Mouse (Mus musculus) left cerebral cortex, postnatal 36 days (tissue): ENCODE measurements around the gene Bap1. TPM values are rescaled to one million over a fixed set of nuclear protein-coding genes. Genes with fewer than 3 reads are reported as not detected.

Experiments
- DNase-seq, 2 experiments: peaks; one replicate each; pipeline ENCODE4 v3.0.0; 2021 to 2022; ENCODE audit warnings: low spot score in 2 of 2, mixed read lengths in 1 of 2
- intact Hi-C: fragments of 180-260 bp; cut with DNase I; formaldehyde crosslinking; loops from one replicate; pipeline ENCODE4 v1.15.1; 2025
- total RNA-seq, 2 experiments: library from RNA; stranded (reverse); gene quantifications; 2 replicates each; pipeline ENCODE4 v1.2.3; 2021

The Bap1 gene
- total RNA-seq, 2 experiments from 2014 or later = 144 to 148 TPM

- intact Hi-C loops = no loop called here
- DNase-seq = no peak
These were observed 18.7 kb upstream of the Bap1 start for GRCm38 (mm10) chr14:31232404-31233069.

GRCm38 (mm10) chr14:31233070-31233995, 17.9 kb upstream of the Bap1 start:
- intact Hi-C loops = no loop called here
- DNase-seq = no peak

- intact Hi-C loops = no loop called here
These were observed 17.2 kb upstream of the Bap1 start for GRCm38 (mm10) chr14:31233996-31234591.

GRCm38 (mm10) chr14:31237101-31237882, 14.0 kb upstream of the Bap1 start:
- intact Hi-C loops = no loop called here
- no peak for DNase-seq

More at GRCm38 (mm10) chr14:31233996-31234591, 17.2 kb upstream of the Bap1 start:
- peak; percentile 77 to 86 for DNase-seq

GRCm38 (mm10) chr14:31240528-31240927, 10.7 kb upstream of the Bap1 start:
- intact Hi-C loops = no loop called here
- DNase-seq = no peak

GRCm38 (mm10) chr14:31244777-31245176, 6.5 kb upstream of the Bap1 start:
- no peak for DNase-seq
- intact Hi-C loops = no loop called here

- intact Hi-C loops = no loop called here
- DNase-seq = no peak
These were observed 5.3 kb upstream of the Bap1 start for GRCm38 (mm10) chr14:31245946-31246345.

- intact Hi-C loops = no loop called here
- DNase-seq = no peak
These were observed 2.9 kb upstream of the Bap1 start for GRCm38 (mm10) chr14:31248396-31248795.

GRCm38 (mm10) chr14:31250222-31251083, 797 bp upstream of the Bap1 start:
- no peak for DNase-seq
- intact Hi-C loops = loop anchor here (5.0 kb wide), 2 partner anchors 43 to 87 kb away; partner anchors contain the start of genes Capn7 and Tnnc1

GRCm38 (mm10) chr14:31251626-31252025, 376 bp downstream of the Bap1 start:
- intact Hi-C loops = loop anchor here (5.0 kb wide), 2 partner anchors 44 to 86 kb away; partner anchors contain the start of genes Capn7 and Tnnc1
- DNase-seq = no peak

GRCm38 (mm10) chr14:31252091-31252490, 841 bp downstream of the Bap1 start:
- intact Hi-C loops = loop anchor here (5.0 kb wide), 2 partner anchors 45 to 85 kb away; partner anchors contain the start of genes Capn7 and Tnnc1
- DNase-seq = no peak

- no peak for DNase-seq
- intact Hi-C loops = no loop called here
These were observed 7.3 kb downstream of the Bap1 start for GRCm38 (mm10) chr14:31258476-31259050.

GRCm38 (mm10) chr14:31260374-31260773, 9.1 kb downstream of the Bap1 start:
- intact Hi-C loops = no loop called here
- DNase-seq = no peak

- intact Hi-C loops = no loop called here
- no peak for DNase-seq
These were observed 9.7 kb downstream of the Bap1 start for GRCm38 (mm10) chr14:31260932-31261331.

- intact Hi-C loops = no loop called here
- peak; percentile 33 to 53 for DNase-seq
These were observed 16.4 kb downstream of the Bap1 start for GRCm38 (mm10) chr14:31267649-31268048.

- intact Hi-C loops = no loop called here
- peak; percentile 70 to 71 for DNase-seq
These were observed 17.2 kb downstream of the Bap1 start for GRCm38 (mm10) chr14:31268301-31269001.

- intact Hi-C loops = loop anchor here (5.0 kb wide), 2 partner anchors 68 to 203 kb away; partner anchors contain the start of gene Capn7
These were observed 18.3 kb downstream of the Bap1 start for GRCm38 (mm10) chr14:31269456-31270100.

More at GRCm38 (mm10) chr14:31269456-31270100, 18.3 kb downstream of the Bap1 start:
- peak; percentile 33 to 40 for DNase-seq
